Mouse (Mus musculus) naive thymus-derived CD4-positive, alpha-beta T cell, adult 2 months (primary cell): Measurements from ENCODE around the gene Lonp2.
A peak's percentile ranks its signal among the peaks of the same experiment; 100 is the strongest.

Experiments
- DNase-seq: peaks from one replicate; pipeline ENCODE4 v3.0.0-alpha.2; 2011; ENCODE audit warnings: low read depth

Lonp2 gene

GRCm38 (mm10) chr8:86624915-86625314, 1.1 kb downstream of the Lonp2 start:
- peak; percentile 35 for DNase-seq

GRCm38 (mm10) chr8:86630212-86630611, 6.4 kb downstream of the Lonp2 start:
- DNase-seq = no peak

- DNase-seq = no peak
Measured at GRCm38 (mm10) chr8:86631395-86631794, 7.6 kb downstream of the Lonp2 start.

GRCm38 (mm10) chr8:86637826-86638225, 14.0 kb downstream of the Lonp2 start:
- DNase-seq = no peak

- DNase-seq = no peak
Measured at GRCm38 (mm10) chr8:86638981-86639380, 15.1 kb downstream of the Lonp2 start.

GRCm38 (mm10) chr8:86642682-86643081, 18.8 kb downstream of the Lonp2 start:
- no peak for DNase-seq

GRCm38 (mm10) chr8:86644661-86645060, 20.8 kb downstream of the Lonp2 start:
- DNase-seq = no peak

GRCm38 (mm10) chr8:86647771-86648170, 23.9 kb downstream of the Lonp2 start:
- no peak for DNase-seq

GRCm38 (mm10) chr8:86651416-86651815, 27.6 kb downstream of the Lonp2 start:
- DNase-seq = no peak

GRCm38 (mm10) chr8:86652546-86652945, 28.7 kb downstream of the Lonp2 start:
- DNase-seq = no peak

- DNase-seq = peak; percentile 46
Measured at GRCm38 (mm10) chr8:86654578-86654977, 30.7 kb downstream of the Lonp2 start.

- no peak for DNase-seq
Measured at GRCm38 (mm10) chr8:86668750-86669149, 44.9 kb downstream of the Lonp2 start.

GRCm38 (mm10) chr8:86669259-86669658, 45.4 kb downstream of the Lonp2 start:
- no peak for DNase-seq

GRCm38 (mm10) chr8:86686629-86687028, 62.8 kb downstream of the Lonp2 start:
- DNase-seq = peak; percentile 77

GRCm38 (mm10) chr8:86692107-86692506, 68.3 kb downstream of the Lonp2 start:
- no peak for DNase-seq

- no peak for DNase-seq
Measured at GRCm38 (mm10) chr8:86694011-86694410, 70.2 kb downstream of the Lonp2 start.

GRCm38 (mm10) chr8:86695703-86696102, 71.9 kb downstream of the Lonp2 start:
- no peak for DNase-seq

GRCm38 (mm10) chr8:86698811-86699421, 75.1 kb downstream of the Lonp2 start:
- no peak for DNase-seq

GRCm38 (mm10) chr8:86699471-86699870, 75.6 kb downstream of the Lonp2 start:
- DNase-seq = peak; percentile 54

- no peak for DNase-seq
Measured at GRCm38 (mm10) chr8:86702453-86702852, 78.6 kb downstream of the Lonp2 start.

- peak; percentile 36 for DNase-seq
Measured at GRCm38 (mm10) chr8:86705317-86705716, 81.5 kb downstream of the Lonp2 start.

- DNase-seq = peak; percentile 73
Measured at GRCm38 (mm10) chr8:86706756-86707155, 82.9 kb downstream of the Lonp2 start.

- DNase-seq = peak; percentile 95
Measured at GRCm38 (mm10) chr8:86707873-86708272, 84.0 kb downstream of the Lonp2 start.

GRCm38 (mm10) chr8:86712594-86712993, 88.8 kb downstream of the Lonp2 start:
- DNase-seq = no peak
